Mouse (Mus musculus) mouse embryonic stem cell (cell line): Measurements from ENCODE around the gene Vmn1r5.
"Not testable (repeated sequence)": the region's sequence is repeated elsewhere in the genome, so short reads cannot be mapped to it uniquely, and the experiment has no call there.

Source experiments
- in situ Hi-C, 2 experiments: fragments of 300-500 bp; cut with MboI; formaldehyde crosslinking; loops; 1 replicate in 1 of 2; 3 replicates in 1 of 2; pipeline ENCODE4 v1.14.3; 2019 to 2020; ENCODE audit warnings: low sequenced_read_pairs in 2 of 2, low pct_unique_long_range_greater_than_20kb in 1 of 2, mixed read lengths in 1 of 2; ENCODE audit not compliant: unreplicated experiment in 1 of 2

Vmn1r5 gene

GRCm38 (mm10) chr6:56969973-56970372, at the start of gene Vmn1r5:
Gene Vmn1r5 (plus strand): TSS chr6:56970273.
- in situ Hi-C loops, result no loop called here

- in situ Hi-C loops, result no loop called here
These were observed 46.7 kb upstream of the Vmn1r5 start for GRCm38 (mm10) chr6:56923331-56923725.

GRCm38 (mm10) chr6:56923726-56924707, 46.1 kb upstream of the Vmn1r5 start, which contains the start of the genes Nt5c3 and Vmn1r4:
Gene Nt5c3 (minus strand): TSS chr6:56923932.
Gene Vmn1r4 (plus strand): TSS chr6:56924015.
- in situ Hi-C loops, result no loop called here

- in situ Hi-C loops, result no loop called here
These were observed 38.2 kb upstream of the Vmn1r5 start for GRCm38 (mm10) chr6:56931648-56932415.

GRCm38 (mm10) chr6:56932464-56932863, 37.6 kb upstream of the Vmn1r5 start:
- in situ Hi-C loops, result no loop called here

GRCm38 (mm10) chr6:56934366-56934765, 35.7 kb upstream of the Vmn1r5 start:
- in situ Hi-C loops, result no loop called here

GRCm38 (mm10) chr6:56956436-56956835, 13.6 kb upstream of the Vmn1r5 start:
- in situ Hi-C loops, result no loop called here

GRCm38 (mm10) chr6:56996943-56997342, 26.9 kb downstream of the Vmn1r5 start, which contains the start of gene Vmn1r6:
Gene Vmn1r6 (plus strand): TSS chr6:56997243.
- in situ Hi-C loops, result no loop called here

GRCm38 (mm10) chr6:57025224-57025623, 55.2 kb downstream of the Vmn1r5 start, which contains the start of gene Vmn1r7:
Gene Vmn1r7 (minus strand): TSS chr6:57025324.
- in situ Hi-C loops, result not testable (repeated sequence)

- in situ Hi-C loops, result no loop called here
These were observed 61.9 kb downstream of the Vmn1r5 start, which contains the start of gene Vmn1r8 for GRCm38 (mm10) chr6:57031984-57032383. Gene Vmn1r8 (plus strand): TSS chr6:57032284.

GRCm38 (mm10) chr6:57034674-57035073, 64.6 kb downstream of the Vmn1r5 start:
- in situ Hi-C loops, result no loop called here
